Mouse (Mus musculus): ENCODE data around the gene Sgcd.

Gene Sgcd

GRCm38 (mm10) chr11:47988697-47989533 lies at the start of gene Sgcd:
TSS of gene Sgcd (minus strand) at chr11:47988969.
- DNase-seq (ENCODE audit: inconsistent ontology term), result peak; percentile 48

GRCm38 (mm10) chr11:48038051-48038450 lies 49.3 kb upstream of the Sgcd start:
- no peak for DNase-seq (ENCODE audit: inconsistent ontology term)

- DNase-seq (ENCODE audit: inconsistent ontology term), result no peak
These were observed 24.1 kb upstream of the Sgcd start for GRCm38 (mm10) chr11:48012836-48013235.

GRCm38 (mm10) chr11:47988333-47988696 lies 454 bp downstream of the Sgcd start:
- no peak for DNase-seq (ENCODE audit: inconsistent ontology term)

GRCm38 (mm10) chr11:47987893-47988267 lies 889 bp downstream of the Sgcd start:
- DNase-seq (ENCODE audit: inconsistent ontology term), result no peak

GRCm38 (mm10) chr11:47987251-47987892 lies 1.4 kb downstream of the Sgcd start:
- DNase-seq (ENCODE audit: inconsistent ontology term), result no peak

GRCm38 (mm10) chr11:47982152-47982551 lies 6.6 kb downstream of the Sgcd start:
- no peak for DNase-seq (ENCODE audit: inconsistent ontology term)

GRCm38 (mm10) chr11:47981108-47981507 lies 7.7 kb downstream of the Sgcd start:
- DNase-seq (ENCODE audit: inconsistent ontology term), result no peak

- DNase-seq (ENCODE audit: inconsistent ontology term), result no peak
These were observed 35.5 kb downstream of the Sgcd start for GRCm38 (mm10) chr11:47953291-47953690.

GRCm38 (mm10) chr11:47952366-47952765 lies 36.4 kb downstream of the Sgcd start:
- no peak for DNase-seq (ENCODE audit: inconsistent ontology term)

- DNase-seq (ENCODE audit: inconsistent ontology term), result no peak
These were observed 49.0 kb downstream of the Sgcd start for GRCm38 (mm10) chr11:47939795-47940194.

GRCm38 (mm10) chr11:47917616-47918015 lies 71.2 kb downstream of the Sgcd start:
- DNase-seq (ENCODE audit: inconsistent ontology term), result no peak

- no peak for DNase-seq (ENCODE audit: inconsistent ontology term)
These were observed 97.1 kb downstream of the Sgcd start for GRCm38 (mm10) chr11:47891617-47892172.

- DNase-seq (ENCODE audit: inconsistent ontology term), result no peak
These were observed 98.5 kb downstream of the Sgcd start for GRCm38 (mm10) chr11:47890315-47890714.

GRCm38 (mm10) chr11:47885310-47885709 lies 103.5 kb downstream of the Sgcd start:
- no peak for DNase-seq (ENCODE audit: inconsistent ontology term)

GRCm38 (mm10) chr11:47883545-47883944 lies 105.2 kb downstream of the Sgcd start:
- DNase-seq (ENCODE audit: inconsistent ontology term), result no peak

GRCm38 (mm10) chr11:47876633-47877170 lies 112.1 kb downstream of the Sgcd start:
- DNase-seq (ENCODE audit: inconsistent ontology term), result no peak

GRCm38 (mm10) chr11:47845894-47846293 lies 142.9 kb downstream of the Sgcd start:
- peak; percentile 59 for DNase-seq (ENCODE audit: inconsistent ontology term)

- DNase-seq (ENCODE audit: inconsistent ontology term), result peak; percentile 13
These were observed 155.5 kb downstream of the Sgcd start for GRCm38 (mm10) chr11:47833283-47833682.

- no peak for DNase-seq (ENCODE audit: inconsistent ontology term)
These were observed 178.5 kb downstream of the Sgcd start for GRCm38 (mm10) chr11:47810307-47810706.

- DNase-seq (ENCODE audit: inconsistent ontology term), result no peak
These were observed 184.6 kb downstream of the Sgcd start for GRCm38 (mm10) chr11:47804101-47804715.

GRCm38 (mm10) chr11:47777916-47778226 lies 210.9 kb downstream of the Sgcd start:
- DNase-seq (ENCODE audit: inconsistent ontology term), result no peak
